Mouse (Mus musculus) olfactory bulb, adult 2 months (tissue): ENCODE measurements around the gene Sde2.

ENCODE experiments used
- CTCF ChIP-seq: fragments of 200-500 bp; IDR thresholded peaks from 2 replicates; pipeline ENCODE4 v1.5.1; 2012; ENCODE audit warnings: low read depth, mild to moderate bottlenecking, low read length, moderate library complexity; ENCODE audit not compliant: insufficient read depth
- POLR2A ChIP-seq: fragments of 200-500 bp; IDR thresholded peaks from 2 replicates; pipeline ENCODE4 v1.6.1; 2012; ENCODE audit warnings: mild to moderate bottlenecking, low read depth, low read length, moderate library complexity; ENCODE audit not compliant: insufficient read depth

GRCm38 (mm10) chr1:180860030-180860429 lies 9.1 kb downstream of the Sde2 start:
- TF ChIP-seq CTCF, result no peak
- TF ChIP-seq POLR2A, result no peak
